Mouse (Mus musculus) liver, embryonic 12.5 days (tissue): ENCODE measurements around the gene Ak1. TPM values are rescaled to one million over a fixed set of nuclear protein-coding genes. Genes with fewer than 3 reads are reported as not detected.

Experiments
- ATAC-seq: fragments of 200-750 bp; cut with Nextera tagmentation; 2 replicates; pipeline ENCODE4 v1.8.0; 2017; ENCODE audit warnings: moderate number of reproducible peaks, mild to moderate bottlenecking, moderate library complexity
- H3K27ac ChIP-seq: fragments of 300-500 bp; sonication (generic); 2 replicates; pipeline ENCODE4 v1.5.1; 2016; ENCODE audit warnings: mild to moderate bottlenecking
- H3K27me3 ChIP-seq: fragments of 300-500 bp; sonication (generic); replicated peaks from 2 replicates; pipeline ENCODE4 v1.6.1; 2016; ENCODE audit warnings: mild to moderate bottlenecking, moderate library complexity
- H3K36me3 ChIP-seq: fragments of 300-500 bp; sonication (generic); 2 replicates; pipeline ENCODE4 v1.6.1; 2016; ENCODE audit warnings: mild to moderate bottlenecking, moderate library complexity
- H3K4me1 ChIP-seq: fragments of 300-500 bp; sonication (generic); 2 replicates; pipeline ENCODE4 v1.6.1; 2016
- H3K4me2 ChIP-seq: fragments of 300-500 bp; sonication (generic); 2 replicates; pipeline ENCODE4 v1.6.1; 2016; ENCODE audit warnings: mild to moderate bottlenecking, moderate library complexity
- H3K4me3 ChIP-seq: fragments of 300-500 bp; sonication (generic); 2 replicates; pipeline ENCODE4 v1.5.1; 2016; ENCODE audit warnings: mild to moderate bottlenecking, moderate library complexity
- H3K9ac ChIP-seq: fragments of 300-500 bp; sonication (generic); 2 replicates; pipeline ENCODE4 v1.6.1; 2016; ENCODE audit warnings: mild to moderate bottlenecking, moderate library complexity
- H3K9me3 ChIP-seq: fragments of 300-500 bp; sonication (generic); replicated peaks from 2 replicates; pipeline ENCODE4 v1.6.1; 2016; ENCODE audit warnings: mild to moderate bottlenecking, moderate library complexity
- WGBS: fragments of 180-500 bp; shearing (Covaris S2); methylation state at CpG from one replicate; pipeline ENCODE4 v1.1.7; 2016; ENCODE audit not compliant: insufficient replicate concordance; 5-methylcytosine and 5-hydroxymethylcytosine counted together
- polyA plus RNA-seq: library from polyadenylated mRNA; unstranded; fragments of >200 nt; fragmentation: Nextera tagmentation; extraction: Ambion mirVana; gene quantifications from 2 replicates; pipeline ENCODE4 v1.2.1, GENCODE M21; 2016

The Ak1 gene
- polyA plus RNA-seq, 1 experiment from 2014 or later: 2.6 TPM

DNA sequence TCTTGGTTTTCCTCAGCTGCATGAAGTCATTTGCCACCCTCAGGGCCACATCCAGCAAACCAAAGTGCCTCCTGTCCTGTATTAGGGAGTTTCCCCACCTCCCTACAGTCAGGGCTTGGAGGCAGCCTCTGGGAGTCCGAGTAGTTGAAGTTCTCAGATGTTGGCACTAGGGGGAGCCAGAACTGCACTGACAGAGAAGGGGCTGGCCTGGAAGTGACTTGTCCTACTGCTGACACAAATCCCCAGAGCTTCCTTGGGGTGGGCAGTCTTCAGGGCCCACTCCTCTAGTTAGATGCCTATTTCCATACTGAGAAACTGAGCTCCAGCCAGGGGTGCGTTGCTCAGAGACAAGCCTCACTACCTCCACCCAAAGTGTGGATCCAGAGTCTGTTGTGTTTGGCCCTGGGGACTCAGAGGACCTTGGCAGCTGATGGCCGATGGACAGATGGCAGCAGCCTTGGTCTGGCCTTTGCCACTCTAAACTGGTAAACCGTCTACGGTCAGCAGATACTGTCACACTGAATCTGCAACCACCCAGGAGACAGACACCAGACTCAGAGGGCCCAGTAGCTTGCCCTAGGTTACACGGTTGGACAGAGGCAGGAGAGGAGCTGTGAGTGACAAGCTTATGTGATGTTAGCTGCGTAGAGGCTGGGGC lies 10.3 kb downstream of the Ak1 start:
- 39% methylated on average over 7 of the region's 7 CpGs for WGBS
- H3K36me3 ChIP-seq: no peaks in the 10 kb centered on the region

DNA sequence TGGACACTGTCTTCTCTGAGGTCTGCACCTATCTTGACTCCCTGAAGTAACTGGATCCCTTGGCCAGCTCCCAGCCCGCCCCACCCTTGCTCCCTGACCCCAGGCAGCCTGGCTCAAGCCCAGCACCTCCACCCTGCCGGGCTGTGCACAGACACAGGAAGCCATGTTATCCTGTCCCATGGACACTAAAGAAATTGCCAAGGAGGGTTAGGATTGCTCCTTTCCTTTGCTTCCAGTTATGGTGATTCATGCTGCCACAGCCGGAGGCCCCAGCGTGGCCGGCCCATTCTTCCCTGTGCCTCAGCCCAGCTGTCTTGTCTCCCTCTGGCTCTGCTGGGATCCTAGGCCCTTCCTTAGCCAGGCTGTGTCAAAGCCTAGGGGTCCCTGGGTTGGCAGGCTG lies 12.1 kb downstream of the Ak1 start:
- no peak overlapping the region for H3K4me3 ChIP-seq
- no peaks in the 10 kb centered on the region for H3K9me3 ChIP-seq
- H3K4me2 ChIP-seq: no peak overlapping the region
- H3K36me3 ChIP-seq: no peaks in the 10 kb centered on the region
- H3K27ac ChIP-seq: no peak overlapping the region
- 79% methylated on average over 5 of the region's 5 CpGs for WGBS
- no peak for ATAC-seq
- H3K27me3 ChIP-seq: no peaks in the 10 kb centered on the region
- H3K9ac ChIP-seq: no peak overlapping the region
- H3K4me1 ChIP-seq: peaks cover 16% of the 10 kb centered on the region

More for the DNA sequence above, 10.3 kb downstream of the Ak1 start:
- H3K9me3 ChIP-seq: no peaks in the 10 kb centered on the region
- peak; percentile 51; the same call in 1 of the 2 replicates for ATAC-seq
- H3K4me1 ChIP-seq: peaks cover 21% of the 10 kb centered on the region
- H3K9ac ChIP-seq: no peak overlapping the region
- no peak overlapping the region for H3K4me3 ChIP-seq
- no peak overlapping the region for H3K4me2 ChIP-seq
- H3K27me3 ChIP-seq: no peaks in the 10 kb centered on the region
- no peak overlapping the region for H3K27ac ChIP-seq

DNA sequence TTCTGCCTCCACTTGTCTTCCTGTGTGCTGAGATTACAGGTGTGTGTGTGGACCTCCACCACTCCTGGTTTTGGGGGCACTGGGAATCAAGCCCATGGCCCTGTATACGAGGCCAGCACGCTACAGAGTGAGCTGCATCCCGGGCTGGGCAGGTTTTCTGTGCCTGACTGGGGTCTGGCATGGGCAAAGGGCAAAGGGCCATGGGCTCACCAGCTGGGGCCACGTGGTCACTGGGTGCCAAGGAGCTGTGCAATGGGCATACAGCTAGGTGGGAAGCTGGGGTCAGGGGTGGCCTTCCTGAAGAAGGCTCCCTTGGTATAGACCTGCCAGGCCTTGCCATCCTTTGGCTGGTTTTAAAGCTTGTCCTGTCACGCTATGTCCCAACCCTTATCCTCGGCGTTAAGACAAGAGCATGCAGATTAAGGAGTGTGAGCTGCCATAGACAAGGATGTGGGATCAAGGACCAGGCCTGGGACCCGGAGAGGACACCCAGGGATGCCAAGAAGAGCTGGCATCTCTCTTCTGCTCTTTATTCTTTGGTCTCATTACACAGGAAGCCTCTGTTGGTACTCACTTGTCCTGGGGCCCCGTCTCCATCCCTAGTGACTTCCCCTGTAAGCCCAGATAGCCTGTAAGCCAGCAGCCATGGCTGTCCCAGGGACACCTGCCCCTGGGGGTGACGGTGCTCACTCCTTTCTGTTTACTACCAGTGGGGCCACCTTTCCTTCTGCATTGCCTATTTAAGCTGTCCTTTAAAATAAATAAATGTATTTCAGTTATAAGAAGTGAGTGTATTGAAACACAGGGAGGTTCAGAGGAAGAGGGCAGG lies 12.9 kb downstream of the Ak1 start:
- ATAC-seq: no peak
- WGBS: 67% methylated on average over 10 of the region's 10 CpGs
- H3K36me3 ChIP-seq: no peaks in the 10 kb centered on the region
- no peak overlapping the region for H3K9ac ChIP-seq
- no peak overlapping the region for H3K27ac ChIP-seq
- no peak overlapping the region for H3K4me2 ChIP-seq
- peaks cover 19% of the 10 kb centered on the region for H3K4me1 ChIP-seq
- no peaks in the 10 kb centered on the region for H3K9me3 ChIP-seq
- H3K27me3 ChIP-seq: no peaks in the 10 kb centered on the region
- no peak overlapping the region for H3K4me3 ChIP-seq

DNA sequence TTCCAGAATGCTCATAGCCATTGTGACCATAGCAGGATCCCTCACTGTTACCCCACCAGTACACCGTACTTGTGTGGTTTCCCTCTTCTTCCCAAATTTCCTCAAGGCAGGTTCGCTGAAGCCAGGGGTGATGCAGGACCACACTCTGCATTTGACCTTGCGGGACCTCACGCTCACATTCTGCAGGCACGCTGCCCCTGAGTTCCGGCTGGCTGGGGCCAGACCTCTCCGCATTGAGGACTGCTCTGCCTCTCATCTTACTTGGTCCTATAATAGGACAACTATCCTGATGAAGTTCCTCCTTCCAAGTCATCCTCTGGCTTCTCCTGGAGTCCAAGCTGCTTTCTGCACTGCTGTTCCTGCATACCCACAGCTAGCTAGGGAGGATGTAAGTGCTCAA lies 15.1 kb downstream of the Ak1 start:
- no peak overlapping the region for H3K9ac ChIP-seq
- H3K9me3 ChIP-seq: no peaks in the 10 kb centered on the region
- no peak overlapping the region for H3K27ac ChIP-seq
- no peaks in the 10 kb centered on the region for H3K36me3 ChIP-seq
- no peaks in the 10 kb centered on the region for H3K27me3 ChIP-seq
- H3K4me3 ChIP-seq: no peak overlapping the region
- 81% methylated on average over 7 of the region's 7 CpGs for WGBS
- H3K4me2 ChIP-seq: no peak overlapping the region
- no peak for ATAC-seq
- peaks cover 29% of the 10 kb centered on the region for H3K4me1 ChIP-seq

DNA sequence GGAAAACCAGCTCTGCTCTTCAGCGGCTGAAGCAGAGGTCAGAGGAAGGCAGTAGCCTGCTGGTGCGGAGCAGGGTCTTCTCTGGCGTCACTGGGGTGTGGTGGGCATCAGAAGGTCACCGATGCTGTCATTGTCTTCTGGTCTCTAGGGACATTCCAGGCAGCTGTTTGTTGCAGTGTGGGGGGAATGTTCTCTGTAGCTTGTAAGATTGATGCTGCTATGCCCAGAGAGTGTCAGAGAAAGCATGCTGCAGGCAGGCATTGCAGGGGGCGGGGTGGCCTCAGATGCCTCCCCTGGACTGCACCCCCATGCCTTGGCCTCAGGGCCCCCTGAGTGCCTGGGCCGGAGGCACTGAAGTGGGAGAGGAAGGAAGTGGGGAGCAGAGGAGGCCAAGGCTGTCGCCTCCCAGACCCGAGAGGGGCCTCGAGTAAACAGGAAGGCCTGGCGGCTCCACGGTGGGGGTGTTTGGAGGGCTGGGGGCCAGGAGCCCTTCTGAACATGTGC lies 16.3 kb downstream of the Ak1 start:
- Histone ChIP-seq H3K36me3 (no peaks in the 10 kb centered on the region), H3K9me3 (no peaks in the 10 kb centered on the region), H3K27ac (0 out of 2 replicates have a peak overlapping the region, but pooled peaks have one; percentile 12), H3K4me1 (peaks cover 24% of the 10 kb centered on the region), H3K27me3 (no peaks in the 10 kb centered on the region), H3K9ac (no peak overlapping the region; the same call in 1 of the 2 replicates), H3K4me2 (no peak overlapping the region), H3K4me3 (no peak overlapping the region)
- WGBS: 26% methylated on average over 11 of the region's 11 CpGs
- peak; percentile 69 for ATAC-seq

DNA sequence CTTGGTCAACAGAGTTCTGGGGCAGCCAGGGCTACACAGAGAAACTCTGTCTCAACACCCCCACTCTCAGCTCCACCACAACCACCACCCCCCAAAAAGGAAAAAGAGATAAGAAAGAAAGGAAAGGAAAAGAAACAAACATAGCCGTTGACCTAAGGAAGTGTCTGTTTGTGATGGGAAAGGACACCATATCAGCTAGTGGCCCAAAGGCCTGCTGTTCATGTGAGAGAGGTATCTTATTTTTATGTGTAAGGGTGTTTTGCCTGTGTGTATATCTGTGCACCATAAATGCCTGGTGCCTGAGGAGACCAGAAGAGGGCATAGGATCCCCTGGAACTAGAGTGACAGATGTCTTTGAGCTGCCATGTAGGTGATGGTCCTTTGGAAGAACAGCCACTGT lies 18.1 kb downstream of the Ak1 start:
- H3K36me3 ChIP-seq: no peaks in the 10 kb centered on the region
- no peak overlapping the region for H3K4me3 ChIP-seq
- H3K27ac ChIP-seq: peak overlapping the region; percentile 34
- no peak overlapping the region for H3K4me2 ChIP-seq
- no peaks in the 10 kb centered on the region for H3K9me3 ChIP-seq
- ATAC-seq: no peak
- no peaks in the 10 kb centered on the region for H3K27me3 ChIP-seq
- peaks cover 39% of the 10 kb centered on the region for H3K4me1 ChIP-seq
- no peak overlapping the region for H3K9ac ChIP-seq
- 21% methylated on average over 1 of the region's 1 CpGs for WGBS

DNA sequence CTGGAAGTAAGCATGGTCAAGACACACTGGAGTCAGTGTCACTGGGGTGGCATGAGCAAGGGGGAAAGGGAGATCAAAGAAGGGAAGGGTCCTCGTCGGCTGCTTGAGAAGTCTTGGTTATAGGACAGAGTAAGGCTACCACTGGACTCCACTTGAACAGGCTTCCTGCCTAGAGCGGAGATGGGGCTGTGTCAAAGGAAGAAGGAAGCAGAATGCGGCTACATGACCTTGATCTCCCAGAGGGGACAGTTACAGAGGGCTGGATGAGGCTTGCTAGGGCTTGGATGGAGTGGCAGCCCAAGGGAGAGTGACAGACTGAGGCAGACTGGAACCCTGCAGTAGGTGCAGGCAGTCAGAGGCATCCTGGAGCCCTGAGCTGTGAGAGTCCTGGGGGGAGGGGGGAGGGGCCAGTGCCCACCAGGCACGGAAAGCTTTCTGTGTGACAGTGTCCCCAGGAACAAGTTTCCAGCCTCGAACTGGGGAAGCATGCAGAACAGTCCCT lies 19.0 kb downstream of the Ak1 start:
- no peaks in the 10 kb centered on the region for H3K27me3 ChIP-seq
- H3K4me2 ChIP-seq: no peak overlapping the region
- no peaks in the 10 kb centered on the region for H3K36me3 ChIP-seq
- H3K4me3 ChIP-seq: no peak overlapping the region
- no peak overlapping the region for H3K9ac ChIP-seq
- no peak overlapping the region for H3K27ac ChIP-seq
- 55% methylated on average over 6 of the region's 6 CpGs for WGBS
- ATAC-seq: no peak
- no peaks in the 10 kb centered on the region for H3K9me3 ChIP-seq
- H3K4me1 ChIP-seq: peaks cover 49% of the 10 kb centered on the region

DNA sequence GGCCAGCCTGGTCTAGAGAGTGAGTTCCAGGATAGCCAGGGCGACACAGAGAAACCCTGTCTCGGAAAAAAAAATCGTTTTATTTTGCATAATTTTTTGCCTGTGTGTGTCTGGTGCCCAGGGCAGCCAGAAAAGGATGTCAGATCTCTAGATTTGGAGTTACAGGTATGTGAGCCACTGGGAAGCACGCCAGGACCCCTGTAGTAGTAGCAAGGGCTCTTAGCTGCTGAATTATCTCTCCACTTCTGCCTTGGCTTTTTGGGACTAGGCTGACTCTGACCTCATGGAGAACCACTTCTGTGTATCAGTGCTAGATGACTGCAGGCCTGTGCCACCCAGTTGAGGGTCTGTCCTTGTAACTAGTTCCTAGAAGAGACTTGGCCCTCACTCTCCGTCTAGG lies 20.3 kb downstream of the Ak1 start:
- no peaks in the 10 kb centered on the region for H3K36me3 ChIP-seq
- no peaks in the 10 kb centered on the region for H3K27me3 ChIP-seq
- no peak for ATAC-seq
- H3K4me3 ChIP-seq: no peak overlapping the region
- H3K4me2 ChIP-seq: no peak overlapping the region
- WGBS: 62% methylated on average over 5 of the region's 5 CpGs
- no peak overlapping the region for H3K9ac ChIP-seq
- H3K27ac ChIP-seq: no peak overlapping the region
- peaks cover 61% of the 10 kb centered on the region for H3K4me1 ChIP-seq
- no peaks in the 10 kb centered on the region for H3K9me3 ChIP-seq

DNA sequence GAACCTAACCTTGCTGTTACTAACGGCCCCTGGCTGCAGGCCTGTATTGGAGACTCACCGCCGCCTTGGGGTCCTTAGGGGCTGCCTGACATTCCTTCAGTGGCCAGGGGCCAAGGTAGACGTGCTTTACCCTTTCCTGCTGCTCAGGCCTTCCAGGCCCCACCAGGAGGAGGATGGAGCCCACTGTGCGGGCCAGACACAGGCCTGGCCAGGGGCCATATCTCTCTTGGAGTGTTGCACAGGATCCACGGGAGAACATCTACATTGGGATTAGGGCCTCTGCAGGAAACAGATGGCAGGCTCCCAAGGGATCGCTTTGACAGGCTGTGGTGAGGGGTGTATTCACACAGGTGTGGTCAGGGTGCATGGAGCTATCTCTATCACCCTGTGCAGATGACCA lies 21.3 kb downstream of the Ak1 start:
- no peak overlapping the region for H3K4me2 ChIP-seq
- no peak overlapping the region for H3K9ac ChIP-seq
- ATAC-seq: no peak
- no peak overlapping the region for H3K4me3 ChIP-seq
- peaks cover 60% of the 10 kb centered on the region for H3K4me1 ChIP-seq
- WGBS: 69% methylated on average over 7 of the region's 7 CpGs
- H3K27me3 ChIP-seq: no peaks in the 10 kb centered on the region
- H3K9me3 ChIP-seq: no peaks in the 10 kb centered on the region
- no peaks in the 10 kb centered on the region for H3K36me3 ChIP-seq
- peak overlapping the region; percentile 2; the same call in 1 of the 2 replicates for H3K27ac ChIP-seq

DNA sequence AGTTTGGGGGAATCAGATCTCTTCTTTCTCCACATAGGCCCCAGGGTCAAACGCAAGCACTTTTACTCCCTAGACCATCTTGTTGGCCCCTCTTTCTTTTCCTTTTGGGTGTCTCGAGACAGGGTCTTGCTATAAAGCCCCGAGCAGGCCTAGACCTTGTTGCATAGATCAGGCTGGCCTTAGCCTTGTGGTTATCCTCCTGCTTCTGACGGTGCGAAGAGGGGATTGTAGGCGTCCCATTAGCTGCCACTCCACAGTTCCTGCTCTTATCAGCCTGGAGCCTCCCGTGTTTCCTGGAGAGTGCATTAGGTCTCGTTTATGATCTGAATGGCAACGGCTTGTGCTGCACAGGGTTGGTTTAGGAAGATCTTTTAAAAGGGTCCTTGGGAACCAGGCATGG lies 22.5 kb downstream of the Ak1 start:
- Histone ChIP-seq H3K9ac (no peak overlapping the region), H3K9me3 (no peaks in the 10 kb centered on the region), H3K27ac (peak overlapping the region; percentile 53), H3K4me2 (peak overlapping the region; percentile 31; the same call in 1 of the 2 replicates), H3K36me3 (no peaks in the 10 kb centered on the region), H3K4me1 (peaks cover 58% of the 10 kb centered on the region), H3K4me3 (no peak overlapping the region), H3K27me3 (no peaks in the 10 kb centered on the region)
- ATAC-seq: no peak
- WGBS: 34% methylated on average over 9 of the region's 9 CpGs

DNA sequence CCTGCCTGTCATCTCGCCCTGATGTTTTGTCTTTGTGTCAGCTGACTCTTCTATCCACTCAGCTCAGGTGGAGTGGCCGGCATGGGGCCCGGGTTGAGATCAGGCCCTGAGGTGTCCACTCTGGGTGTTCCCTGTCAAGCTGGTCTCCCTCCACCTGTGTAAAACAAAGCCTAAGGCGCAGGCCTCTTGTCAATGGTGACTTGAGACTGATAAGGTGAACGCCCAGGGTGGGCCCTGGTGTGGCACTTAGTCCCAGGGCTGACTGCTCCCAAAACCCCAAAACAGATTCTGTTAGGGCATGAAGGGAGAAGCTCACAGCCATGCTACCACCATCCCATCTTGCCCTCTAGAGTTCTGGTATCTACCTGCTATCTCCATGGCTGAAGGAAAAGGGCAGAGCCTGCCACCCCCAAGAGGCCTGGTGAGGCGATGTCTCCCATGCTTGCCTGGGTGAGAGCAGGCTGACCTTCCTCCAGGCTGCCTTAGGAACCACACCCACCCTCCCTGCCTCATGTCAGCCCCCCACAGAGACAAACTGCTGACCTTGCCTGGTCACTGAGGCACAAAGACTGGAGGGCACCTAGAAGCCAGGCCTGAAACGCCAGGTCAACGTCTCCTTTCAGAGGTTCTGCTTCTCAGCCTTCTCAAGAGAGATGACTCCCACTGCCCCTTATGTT lies 23.4 kb downstream of the Ak1 start:
- peak overlapping the region; percentile 31 for H3K4me2 ChIP-seq
- H3K27me3 ChIP-seq: no peaks in the 10 kb centered on the region
- no peaks in the 10 kb centered on the region for H3K9me3 ChIP-seq
- peaks cover 50% of the 10 kb centered on the region for H3K4me1 ChIP-seq
- no peaks in the 10 kb centered on the region for H3K36me3 ChIP-seq
- H3K4me3 ChIP-seq: no peak overlapping the region
- WGBS: 42% methylated on average over 8 of the region's 8 CpGs
- peak; percentile 80 for ATAC-seq
- peak overlapping the region; percentile 10; the same call in 1 of the 2 replicates for H3K9ac ChIP-seq
- H3K27ac ChIP-seq: peak overlapping the region; percentile 53
